Mouse (Mus musculus) layer of hippocampus, adult 18-20 months (tissue): Measurements from ENCODE around the gene BC030867. TPM values are rescaled to one million over a fixed set of nuclear protein-coding genes. Genes with fewer than 3 reads are reported as not detected.

Experiments used
- DNase-seq, 2 experiments: peaks; one replicate each; pipeline ENCODE4 v3.0.0; 2022; ENCODE audit warnings: low spot score in 2 of 2
- total RNA-seq, 2 experiments: library from RNA; stranded (reverse); gene quantifications; 2 replicates each; pipeline ENCODE4 v1.2.3; 2021

The BC030867 gene
- total RNA-seq, 2 experiments from 2014 or later = 0.86 to 1.8 TPM

DNA sequence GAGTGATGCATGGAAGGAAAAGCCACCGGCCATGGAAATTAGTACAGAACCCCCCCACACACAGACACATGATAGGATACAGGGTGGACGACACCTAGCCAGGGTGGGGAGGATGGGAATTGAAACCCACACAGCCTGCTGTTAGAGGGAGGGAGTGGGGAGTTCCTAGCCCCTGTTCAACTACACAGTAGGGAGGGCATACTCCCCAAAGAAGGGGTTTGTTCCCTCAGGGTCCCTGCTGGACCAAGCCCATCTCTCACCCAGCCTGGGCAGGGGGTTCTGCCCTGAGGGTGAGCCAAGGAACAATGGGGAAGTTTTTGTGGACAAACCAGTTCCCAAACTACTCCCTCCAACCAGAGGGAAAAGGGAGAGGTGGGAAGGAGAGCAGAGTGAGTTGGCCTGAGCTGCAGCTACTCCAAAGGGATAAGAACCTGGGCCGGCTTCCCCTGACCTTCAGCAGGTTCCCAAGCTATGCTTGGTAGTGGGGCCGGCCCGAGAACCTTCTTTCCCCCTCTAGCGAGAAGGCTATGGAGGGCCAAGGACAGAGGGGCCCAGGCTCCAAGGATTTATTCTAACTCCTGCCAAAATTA lies 40.9 kb downstream of the BC030867 start:
- no peak for DNase-seq

GRCm38 (mm10) chr11:102290141-102290540 lies 41.5 kb downstream of the BC030867 start:
- DNase-seq = no peak

- no peak for DNase-seq
These were observed 42.4 kb downstream of the BC030867 start for GRCm38 (mm10) chr11:102291051-102291535.

DNA sequence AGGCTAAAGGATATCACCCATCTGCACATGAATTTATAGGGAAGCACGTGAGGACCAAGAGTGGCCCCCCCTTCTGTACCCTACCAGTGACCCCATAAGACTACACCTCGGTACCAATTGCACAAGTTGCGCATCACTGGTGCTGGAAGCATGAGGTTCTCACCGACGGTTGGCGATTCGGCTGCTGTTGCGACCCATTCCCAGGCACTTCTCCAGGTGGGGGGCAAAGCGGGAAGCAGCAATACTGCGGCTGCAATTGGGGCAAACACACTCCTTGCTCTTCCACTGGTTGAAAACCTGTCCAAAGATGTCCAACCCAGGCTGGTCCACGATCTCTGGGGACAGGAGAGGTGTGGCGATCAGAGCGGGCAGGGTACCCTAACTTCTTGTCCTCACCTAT lies 45.3 kb downstream of the BC030867 start:
- no peak for DNase-seq

DNA sequence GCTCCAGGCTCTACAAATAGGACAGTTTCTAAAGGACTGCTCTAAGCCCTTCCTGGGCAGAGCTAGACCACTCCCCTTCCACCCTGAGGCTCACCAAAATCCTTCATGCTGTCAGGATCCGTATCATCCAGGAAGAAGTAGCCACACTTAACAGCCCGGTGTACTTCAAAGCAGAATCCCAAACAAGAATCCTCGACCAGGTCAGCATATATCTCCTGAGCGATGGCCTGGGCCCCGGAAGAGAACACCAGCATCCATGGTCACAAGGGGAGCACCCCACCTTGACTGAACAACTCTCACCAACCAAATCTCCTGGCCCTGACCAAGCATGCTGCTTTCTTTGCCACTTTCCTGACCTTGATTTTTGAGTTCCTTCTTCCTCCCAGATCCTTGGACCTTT lies 45.7 kb downstream of the BC030867 start:
- no peak for DNase-seq

GRCm38 (mm10) chr11:102294887-102295597 lies 46.4 kb downstream of the BC030867 start:
- peak in 1 of 2 experiments; percentile 47 for DNase-seq

- no peak for DNase-seq
These were observed 47.2 kb downstream of the BC030867 start for GRCm38 (mm10) chr11:102295598-102296471.

GRCm38 (mm10) chr11:102296491-102297472 lies 48.1 kb downstream of the BC030867 start, which contains the start of gene Atxn7l3:
Atxn7l3 (minus strand) TSS chr11:102296631.
- DNase-seq = peak; percentile 98 to 99

GRCm38 (mm10) chr11:102297577-102298556 lies 49.2 kb downstream of the BC030867 start:
- no peak for DNase-seq

GRCm38 (mm10) chr11:102299839-102300238 lies 51.2 kb downstream of the BC030867 start:
- no peak for DNase-seq

DNA sequence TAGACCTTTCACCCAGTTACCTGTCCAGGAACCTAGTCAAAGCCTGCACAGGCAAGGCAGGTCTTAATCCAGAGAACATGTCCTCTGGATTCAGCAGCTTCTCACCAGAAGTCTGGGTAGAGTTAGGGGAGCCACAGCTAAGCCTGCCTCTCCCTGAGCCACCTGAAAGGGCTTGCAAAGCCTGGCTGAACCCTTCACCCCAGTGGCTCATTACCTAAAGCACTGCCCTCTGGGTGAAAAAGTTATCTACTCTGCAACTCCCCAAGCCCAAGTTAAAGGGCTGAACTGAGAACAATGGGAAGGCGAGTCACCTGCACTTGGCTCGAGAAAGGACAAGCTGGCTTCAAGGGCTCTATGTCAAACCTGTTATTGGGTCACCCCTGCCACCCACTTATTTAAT lies 55.5 kb downstream of the BC030867 start:
- DNase-seq = no peak

GRCm38 (mm10) chr11:102305359-102305758 lies 56.7 kb downstream of the BC030867 start:
- no peak for DNase-seq

DNA sequence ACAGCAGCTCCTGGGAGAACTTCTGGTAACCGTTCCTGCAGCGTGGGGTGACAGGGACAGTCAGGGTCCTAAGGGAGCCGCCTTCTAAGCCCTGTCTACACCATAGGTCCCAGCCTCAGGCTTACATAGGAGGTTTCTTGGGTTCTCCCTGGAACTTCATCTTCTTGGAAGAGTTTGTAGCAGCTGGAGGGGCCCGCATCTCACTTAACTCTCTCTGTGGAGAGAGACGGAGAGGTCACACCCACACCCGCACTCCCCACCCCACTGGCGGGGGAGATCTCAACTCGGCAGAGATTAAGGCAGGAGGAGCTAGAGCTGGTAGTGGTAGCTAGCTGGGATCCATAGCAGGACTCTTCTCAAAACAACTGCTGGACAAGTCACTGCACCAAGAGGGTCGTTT lies 59.4 kb downstream of the BC030867 start:
- DNase-seq = no peak

DNA sequence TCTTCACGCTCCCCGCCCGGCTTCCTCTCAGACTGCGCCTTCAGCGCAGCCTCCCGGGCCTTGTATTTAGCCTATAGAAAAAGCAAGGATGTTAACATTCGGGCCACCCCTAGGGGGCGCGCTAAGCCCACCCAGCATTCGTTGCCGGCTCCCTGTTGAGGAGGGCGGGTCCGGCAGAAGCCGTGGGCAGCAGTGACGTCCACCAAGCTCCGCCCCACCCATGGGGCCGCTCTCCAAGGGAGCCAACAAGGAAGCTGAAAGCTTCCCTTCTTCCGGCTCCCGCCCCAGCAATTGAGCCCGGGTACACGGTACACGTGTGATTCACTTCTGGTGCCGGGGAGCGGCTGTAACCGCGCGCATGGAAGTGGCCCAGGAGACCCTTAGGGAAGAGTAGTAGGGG lies 60.3 kb downstream of the BC030867 start:
- DNase-seq = peak; percentile 95 to 97

- DNase-seq = no peak
These were observed 61.3 kb downstream of the BC030867 start for GRCm38 (mm10) chr11:102309821-102310617.

DNA sequence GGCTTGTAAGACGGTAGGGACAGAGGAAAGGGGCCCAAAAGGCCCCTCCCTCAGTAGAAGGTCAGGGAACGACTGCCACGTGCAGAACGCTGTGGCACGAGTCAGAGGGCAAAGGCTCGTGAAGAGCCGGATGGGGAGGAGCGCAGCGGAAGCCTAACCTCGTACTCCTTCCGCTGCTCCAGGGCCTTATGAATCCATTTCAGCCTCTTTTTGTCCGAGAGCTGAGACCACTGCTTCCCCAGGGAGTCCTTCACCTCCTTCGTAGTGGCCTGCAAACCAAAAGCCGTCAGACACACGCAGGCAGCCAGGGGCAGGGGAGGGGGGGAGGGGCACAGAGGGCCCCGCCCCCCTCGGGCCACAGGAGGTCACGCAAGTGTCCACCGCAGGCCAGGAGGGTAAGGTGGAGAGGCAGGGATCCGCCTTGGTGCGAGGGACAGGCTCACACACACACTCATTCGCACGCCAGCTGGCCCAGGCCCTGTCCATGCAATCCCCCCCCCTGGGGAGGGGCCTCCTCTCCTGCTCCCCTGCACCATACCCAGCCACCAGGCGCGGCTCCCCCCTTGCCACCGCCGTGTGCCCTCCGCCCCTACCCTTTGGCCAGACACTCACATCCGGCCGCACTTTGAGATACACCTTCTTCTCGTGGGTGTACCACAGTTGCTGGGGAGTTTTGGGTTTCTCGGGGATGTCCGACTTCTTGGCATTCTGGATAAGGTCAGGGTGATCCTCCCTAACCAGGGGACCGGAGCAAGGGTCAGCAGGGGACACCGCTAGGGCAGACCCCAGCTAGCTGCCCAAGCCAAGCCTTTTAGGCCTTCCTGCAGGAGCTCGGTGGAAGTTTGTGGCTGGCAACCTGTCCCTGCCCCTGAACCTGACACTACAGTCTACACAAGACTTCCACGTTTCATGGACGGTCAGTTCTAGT lies 62.4 kb downstream of the BC030867 start:
- no peak for DNase-seq

GRCm38 (mm10) chr11:102311966-102312365 lies 63.3 kb downstream of the BC030867 start:
- DNase-seq = no peak
